Mouse (Mus musculus) ovary, adult 18-20 months (tissue): ENCODE data around the gene Gnat2.

Experiments used
- DNase-seq: peaks from one replicate; pipeline ENCODE4 v3.0.0; 2022; ENCODE audit warnings: low spot score, mixed read lengths

Gnat2 gene

GRCm38 (mm10) chr3:108117465-108117864 is 24.9 kb downstream of the Gnat2 start:
- no peak for DNase-seq

DNA sequence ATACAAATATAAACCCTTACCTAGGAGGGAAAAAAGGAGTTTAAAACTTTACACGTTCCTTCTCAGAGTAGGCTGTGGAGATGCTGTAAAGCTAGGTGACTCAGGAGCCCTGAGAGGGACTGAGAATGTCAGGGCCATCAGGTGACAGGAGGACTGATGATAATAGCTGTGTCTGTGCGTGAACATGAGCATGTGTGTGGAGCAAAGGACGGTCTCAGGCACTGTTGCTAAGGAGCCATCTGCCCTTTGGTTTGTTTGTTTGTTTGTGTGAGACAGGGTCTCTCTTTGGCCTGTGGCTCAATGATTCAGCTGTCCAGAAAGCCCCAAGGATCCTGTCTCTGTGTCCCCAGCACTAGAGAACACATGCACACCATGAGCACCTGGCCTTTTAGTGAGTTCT is 28.5 kb downstream of the Gnat2 start:
- no peak for DNase-seq

GRCm38 (mm10) chr3:108123242-108123641 is 30.7 kb downstream of the Gnat2 start:
- DNase-seq, result no peak

DNA sequence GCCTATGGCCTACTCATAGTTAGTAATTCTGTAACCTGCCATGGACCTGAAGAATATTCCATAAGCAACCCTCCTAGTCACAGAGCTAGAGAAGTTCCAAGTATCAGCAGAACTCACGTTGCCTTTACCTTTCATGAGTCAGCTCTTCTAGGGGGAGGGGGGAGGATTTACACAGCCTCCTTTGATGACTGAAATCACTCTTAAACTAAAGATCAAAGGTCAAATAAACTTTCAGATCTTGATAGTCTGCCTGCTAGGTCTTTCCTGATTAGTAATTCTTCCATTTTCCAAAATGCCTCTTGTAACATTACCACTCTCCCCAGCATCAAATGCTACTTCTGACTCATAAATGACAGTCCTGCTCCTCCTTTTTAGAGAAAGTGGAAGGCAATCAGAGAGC is 31.5 kb downstream of the Gnat2 start:
- no peak for DNase-seq

DNA sequence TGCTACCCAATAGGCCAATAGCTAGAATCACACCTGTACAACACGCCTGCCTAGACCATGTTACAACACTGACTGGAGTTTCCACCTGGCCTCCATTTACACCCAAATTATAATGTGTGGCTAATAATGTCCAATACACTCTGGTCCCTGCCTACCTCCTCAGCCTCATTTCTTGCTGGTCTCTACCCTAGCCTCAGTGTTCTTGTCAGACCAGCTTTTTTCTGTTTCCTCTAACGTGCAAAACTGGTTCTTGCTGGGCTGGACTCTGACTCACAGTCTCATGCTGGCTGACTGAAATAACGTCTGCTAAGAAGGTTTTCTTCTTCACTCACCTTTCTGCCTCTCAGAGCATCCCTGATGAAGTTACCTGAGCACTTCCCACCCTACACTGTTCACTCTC is 33.7 kb downstream of the Gnat2 start:
- no peak for DNase-seq

GRCm38 (mm10) chr3:108128520-108128919 is 35.9 kb downstream of the Gnat2 start:
- no peak for DNase-seq

DNA sequence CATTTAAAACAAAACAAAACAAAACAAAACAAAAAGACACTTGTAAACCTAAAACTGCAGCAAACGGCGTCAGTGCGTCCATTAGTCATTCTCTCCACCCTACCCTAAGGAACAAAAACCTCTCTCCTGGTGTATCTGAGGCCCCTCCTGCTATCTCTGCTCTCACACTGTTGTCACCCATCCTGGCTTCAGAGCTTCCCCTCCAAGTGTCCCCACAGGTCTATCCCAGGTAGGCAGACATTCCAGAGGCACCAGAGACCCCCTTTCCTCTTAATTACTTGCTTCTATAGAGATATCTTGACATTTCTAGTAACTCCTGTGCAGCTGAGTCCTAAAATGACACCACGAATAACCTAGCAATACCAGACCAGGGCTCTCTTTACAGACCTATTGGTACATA is 36.8 kb downstream of the Gnat2 start:
- DNase-seq, result no peak

- no peak for DNase-seq
These were observed 37.2 kb downstream of the Gnat2 start for GRCm38 (mm10) chr3:108129804-108130203.

- no peak for DNase-seq
These were observed 38.6 kb downstream of the Gnat2 start for GRCm38 (mm10) chr3:108131216-108131615.

DNA sequence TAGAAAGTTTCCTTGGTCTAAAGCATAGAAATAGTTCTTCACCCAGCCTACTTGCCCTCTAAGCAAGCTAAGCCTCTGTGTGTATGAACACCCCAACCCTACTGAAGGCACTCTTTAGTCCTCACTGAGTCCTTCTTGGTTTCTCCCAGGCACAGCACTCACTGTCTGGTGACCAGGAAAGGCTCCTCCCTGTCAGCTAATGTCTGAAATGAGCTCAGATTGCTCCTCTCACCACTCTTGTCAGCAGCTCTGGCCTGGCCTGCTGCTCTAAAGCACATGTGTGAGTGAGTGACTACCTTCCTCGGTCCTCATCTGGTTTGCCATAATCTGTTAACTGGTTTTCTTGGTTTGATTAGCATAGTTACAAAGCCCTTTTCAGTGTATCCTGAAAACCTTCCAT is 39.2 kb downstream of the Gnat2 start:
- DNase-seq, result no peak

DNA sequence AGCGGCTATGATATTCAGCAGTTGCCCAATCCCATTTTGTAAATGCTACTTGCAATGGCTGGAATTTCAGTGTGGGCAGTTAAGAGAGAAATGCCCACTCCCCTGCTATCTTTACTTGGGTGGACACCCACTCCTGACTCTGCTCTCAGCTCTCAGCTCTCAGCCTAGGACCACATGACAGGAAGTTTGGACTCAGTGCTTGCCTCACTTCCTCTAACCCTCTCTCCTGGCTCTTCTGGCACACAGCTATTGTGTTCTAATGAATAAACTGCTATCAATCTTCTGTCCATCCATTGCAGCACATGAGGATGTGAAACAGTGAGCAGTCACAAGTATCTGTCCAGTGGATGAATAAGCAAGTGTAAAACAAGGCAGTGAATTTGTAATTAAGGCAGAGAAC is 39.9 kb downstream of the Gnat2 start:
- no peak for DNase-seq

DNA sequence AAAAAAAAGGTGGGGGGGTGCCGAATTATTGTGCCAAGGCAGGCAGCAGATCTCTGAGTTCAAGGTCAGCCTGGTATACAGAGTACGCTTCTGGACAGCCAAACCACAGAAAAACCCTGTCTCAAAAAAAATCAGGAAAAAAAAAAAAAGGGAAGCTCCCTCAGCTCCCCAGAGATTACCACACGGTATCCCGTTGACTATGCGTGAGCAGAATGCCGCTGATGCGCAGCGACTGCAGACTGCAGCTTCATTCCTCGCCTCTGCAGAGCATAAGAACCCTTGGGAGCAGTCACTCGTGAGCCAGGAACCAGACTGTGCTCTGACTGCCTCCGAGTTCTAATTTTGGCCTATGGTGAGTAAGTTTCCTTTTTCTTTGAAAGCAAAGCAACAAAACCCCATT is 42.1 kb downstream of the Gnat2 start:
- DNase-seq, result no peak

DNA sequence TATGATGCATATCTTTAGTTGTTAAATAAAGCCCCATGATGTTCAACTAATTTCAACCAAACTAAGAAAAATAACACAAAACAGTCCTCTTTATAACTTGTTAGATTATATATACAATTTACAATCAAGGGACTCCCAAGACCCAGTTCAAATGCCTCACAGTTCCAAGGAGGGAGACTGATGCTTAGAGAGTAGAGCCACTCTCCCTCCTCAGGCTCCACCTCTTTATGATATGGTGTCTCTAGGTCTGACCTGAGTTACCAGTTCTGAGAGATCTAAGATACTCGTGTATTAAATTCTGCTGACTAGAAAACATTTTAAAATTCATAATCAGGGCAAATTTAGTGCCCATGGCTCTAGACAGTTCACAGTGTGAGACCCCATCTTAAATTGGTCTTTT is 46.5 kb downstream of the Gnat2 start:
- DNase-seq, result no peak

DNA sequence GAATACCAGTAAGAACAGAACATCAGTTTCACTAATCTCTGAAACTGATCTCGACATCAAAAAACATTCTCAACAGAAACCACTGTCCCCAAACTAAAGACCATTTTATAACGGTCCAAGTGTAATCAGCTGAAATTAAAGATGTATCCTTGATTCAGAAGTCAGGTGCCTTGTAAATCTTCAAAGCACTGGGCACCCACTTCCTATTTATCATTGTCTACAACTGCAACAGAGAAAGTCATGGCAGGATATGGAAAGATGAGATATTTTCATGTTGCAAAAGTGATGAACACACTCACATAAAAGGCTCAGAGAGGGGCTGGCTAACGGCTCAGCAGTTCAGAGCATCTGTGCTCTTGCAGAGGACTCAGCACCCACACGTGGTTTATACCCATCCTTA is 48.2 kb downstream of the Gnat2 start:
- no peak for DNase-seq

- DNase-seq, result peak; percentile 83
These were observed 53.2 kb downstream of the Gnat2 start, which contains the start of gene Gnai3 for GRCm38 (mm10) chr3:108145534-108146445. Gene Gnai3 (minus strand): TSS chr3:108146146.

DNA sequence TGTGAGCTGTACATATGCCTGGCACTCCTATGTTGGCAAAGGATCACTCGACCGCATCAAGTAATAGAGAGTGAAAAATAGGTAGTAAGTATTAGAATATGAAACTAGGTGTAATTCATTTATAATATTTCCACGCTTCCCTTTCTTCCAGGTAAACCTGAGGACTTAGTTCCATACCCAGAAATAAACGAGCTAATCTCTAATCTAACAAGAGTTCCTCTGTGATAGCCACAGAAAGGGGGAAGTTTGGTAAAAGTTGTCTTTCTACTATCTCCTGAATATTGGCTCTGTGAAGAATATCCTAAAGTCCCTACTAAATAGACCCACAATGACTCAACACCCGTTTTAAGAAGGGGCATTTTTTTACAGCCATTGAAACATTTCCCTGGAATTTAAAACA is 54.1 kb downstream of the Gnat2 start:
- DNase-seq, result no peak

DNA sequence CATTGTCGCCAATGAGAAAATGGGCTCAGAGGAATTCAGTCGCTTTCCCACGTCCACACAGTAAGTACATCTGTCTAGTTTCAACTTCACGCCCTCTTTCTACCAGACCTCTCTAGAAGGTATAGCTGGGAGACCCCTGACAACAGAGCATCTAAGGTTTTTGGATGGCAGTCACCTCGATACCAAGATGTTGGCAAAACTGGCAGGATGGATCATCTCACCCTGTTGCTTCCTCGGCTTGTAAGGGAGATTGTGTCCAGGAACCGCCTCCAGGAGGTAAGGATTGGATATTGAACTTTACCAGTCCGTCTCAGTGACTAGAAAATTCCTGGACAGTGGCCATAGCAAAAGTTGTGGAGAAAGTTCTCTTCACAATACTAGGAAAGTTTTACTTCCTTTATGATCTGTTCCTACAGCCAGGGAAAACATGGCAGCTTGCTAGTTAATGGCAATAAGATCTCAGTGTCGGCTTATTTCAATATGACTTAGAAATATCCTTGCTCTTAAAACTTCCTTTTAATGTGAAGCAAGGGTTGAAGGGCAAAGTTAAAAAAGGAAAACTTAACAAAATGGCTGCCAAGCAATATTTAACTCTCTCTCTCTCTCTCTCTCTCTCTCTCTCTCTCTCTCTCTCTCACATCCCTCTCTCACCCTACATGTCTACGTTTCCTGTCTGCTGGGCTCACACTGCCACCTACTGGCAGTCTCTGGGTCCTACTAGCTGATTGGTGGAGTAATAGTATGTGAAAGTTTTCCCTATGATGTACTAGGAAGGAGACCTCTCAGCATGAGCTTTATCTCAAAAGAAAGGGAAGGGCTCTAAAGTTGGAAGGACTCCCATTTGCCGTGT is 55.0 kb downstream of the Gnat2 start:
- peak; percentile 65 for DNase-seq
